Mouse (Mus musculus) bone marrow macrophage, adult 2 months (primary cell): ENCODE measurements at regions not wholly inside any gene's neighbourhood (a gene's known extent, or its start where the extent isn't known, plus 50 kb on each side); places are given as distances from the start of the nearest gene placed in this dataset.

Source experiments
- H3K27ac ChIP-seq: 2 replicates; pipeline ENCODE4 v1.5.1; 2012; ENCODE audit warnings: low read depth, low read length; ENCODE audit not compliant: insufficient read depth
- H3K4me1 ChIP-seq: 2 replicates; pipeline ENCODE4 v1.6.1; 2012; ENCODE audit warnings: low read length; ENCODE audit not compliant: control insufficient read depth, insufficient read depth
- H3K4me3 ChIP-seq: 2 replicates; pipeline ENCODE4 v1.5.1; 2012; ENCODE audit warnings: mild to moderate bottlenecking, low read length, moderate library complexity; ENCODE audit not compliant: insufficient read depth
- CTCF ChIP-seq: IDR thresholded peaks from 2 replicates; pipeline ENCODE4 v1.5.1; 2012; ENCODE audit warnings: low read depth, mild to moderate bottlenecking, low read length, moderate library complexity
- POLR2A ChIP-seq: IDR thresholded peaks from 2 replicates; pipeline ENCODE4 v1.6.1; 2012; ENCODE audit warnings: mild to moderate bottlenecking, low read depth, low read length, borderline replicate concordance

- Histone ChIP-seq H3K4me3 (no peak overlapping the region), H3K4me1 (no peaks in the 10 kb centered on the region), H3K27ac (no peak overlapping the region)
- no peak for TF ChIP-seq POLR2A
- TF ChIP-seq CTCF = no peak
Measured at GRCm38 (mm10) chr2:158909086-158909485, 114.5 kb downstream of the Dhx35 start.

GRCm38 (mm10) chr2:158910325-158910724 lies 115.7 kb downstream of the Dhx35 start:
- TF ChIP-seq POLR2A (no peak), CTCF (no peak)
- no peak overlapping the region for H3K4me3 ChIP-seq
- H3K27ac ChIP-seq = no peak overlapping the region
- H3K4me1 ChIP-seq = no peaks in the 10 kb centered on the region

- H3K27ac ChIP-seq = no peak overlapping the region
- no peak overlapping the region for H3K4me3 ChIP-seq
- TF ChIP-seq POLR2A = no peak
- TF ChIP-seq CTCF = no peak
- H3K4me1 ChIP-seq = no peaks in the 10 kb centered on the region
Measured at GRCm38 (mm10) chr2:158911191-158911590, 116.6 kb downstream of the Dhx35 start.

GRCm38 (mm10) chr2:158912631-158913258 lies 118.1 kb downstream of the Dhx35 start:
- Histone ChIP-seq H3K27ac (no peak overlapping the region), H3K4me1 (no peaks in the 10 kb centered on the region), H3K4me3 (no peak overlapping the region)
- TF ChIP-seq POLR2A (no peak), CTCF (peak; percentile 77)

GRCm38 (mm10) chr2:158917398-158917797 lies 122.8 kb downstream of the Dhx35 start:
- no peak overlapping the region for H3K27ac ChIP-seq
- H3K4me3 ChIP-seq = no peak overlapping the region
- TF ChIP-seq CTCF = no peak
- TF ChIP-seq POLR2A = no peak
- no peaks in the 10 kb centered on the region for H3K4me1 ChIP-seq

- H3K27ac ChIP-seq = no peak overlapping the region
- no peaks in the 10 kb centered on the region for H3K4me1 ChIP-seq
- no peak overlapping the region for H3K4me3 ChIP-seq
- TF ChIP-seq CTCF (no peak), POLR2A (no peak)
Measured at GRCm38 (mm10) chr2:158918312-158918711, 123.7 kb downstream of the Dhx35 start.

- Histone ChIP-seq H3K4me1 (no peaks in the 10 kb centered on the region), H3K27ac (no peak overlapping the region), H3K4me3 (no peak overlapping the region)
- TF ChIP-seq CTCF = no peak
- no peak for TF ChIP-seq POLR2A
Measured at GRCm38 (mm10) chr2:158921342-158922255, 127.0 kb downstream of the Dhx35 start.

GRCm38 (mm10) chr2:158922766-158923165 lies 128.2 kb downstream of the Dhx35 start:
- TF ChIP-seq CTCF (no peak), POLR2A (no peak)
- Histone ChIP-seq H3K27ac (no peak overlapping the region), H3K4me3 (no peak overlapping the region), H3K4me1 (no peaks in the 10 kb centered on the region)

- TF ChIP-seq CTCF (no peak), POLR2A (no peak)
- Histone ChIP-seq H3K4me1 (no peaks in the 10 kb centered on the region), H3K4me3 (no peak overlapping the region), H3K27ac (no peak overlapping the region)
Measured at GRCm38 (mm10) chr2:158929507-158929906, 134.9 kb downstream of the Dhx35 start.

- TF ChIP-seq POLR2A = no peak
- TF ChIP-seq CTCF = no peak
- Histone ChIP-seq H3K4me1 (no peaks in the 10 kb centered on the region), H3K27ac (no peak overlapping the region), H3K4me3 (no peak overlapping the region)
Measured at GRCm38 (mm10) chr2:158937948-158938565, 143.4 kb downstream of the Dhx35 start.
